Mouse (Mus musculus) liver, embryonic 14.5 days (tissue): ENCODE measurements around the gene Paqr8. TPM values are rescaled to one million over a fixed set of nuclear protein-coding genes. Genes with fewer than 3 reads are reported as not detected.

Experiments
- ATAC-seq: fragments of 200-750 bp; cut with Nextera tagmentation; 2 replicates; pipeline ENCODE4 v1.8.0; 2017; ENCODE audit warnings: moderate number of reproducible peaks, mild to moderate bottlenecking, moderate library complexity; ENCODE audit not compliant: insufficient read depth
- DNase-seq, 3 experiments: peaks; one replicate each; pipeline ENCODE4 v3.0.0-alpha.2; 2012 to 2013; ENCODE audit warnings: low read depth in 3 of 3, low spot score in 3 of 3
- H3K27ac ChIP-seq: fragments of 300-500 bp; sonication (generic); 2 replicates; pipeline ENCODE4 v1.5.1; 2014; ENCODE audit warnings: moderate library complexity, mild to moderate bottlenecking, control low read depth, inconsistent platforms
- H3K27me3 ChIP-seq: fragments of 300-500 bp; sonication (generic); 2 replicates; pipeline ENCODE4 v1.6.1; 2014; ENCODE audit warnings: mild to moderate bottlenecking, low read length, moderate library complexity; ENCODE audit not compliant: control insufficient read depth, insufficient read depth
- H3K36me3 ChIP-seq: fragments of 300-500 bp; sonication (generic); replicated peaks from 2 replicates; pipeline ENCODE4 v1.6.1; 2014; ENCODE audit warnings: low read depth; ENCODE audit not compliant: control insufficient read depth, insufficient read depth
- H3K4me1 ChIP-seq, 2 experiments: fragments of 200-500 bp in 1 of 2; fragments of 300-500 bp in 1 of 2; sonication (generic) in 1 of 2; replicated peaks; 2 replicates each; pipeline ENCODE4 v1.6.1; 2012 to 2014; ENCODE audit warnings: antibody characterized with exemption in 1 of 2, inconsistent platforms in 1 of 2, low read length in 1 of 2; ENCODE audit not compliant: control insufficient read depth in 2 of 2, insufficient read depth in 2 of 2
- H3K4me2 ChIP-seq: fragments of 300-500 bp; sonication (generic); 2 replicates; pipeline ENCODE4 v1.6.1; 2014; ENCODE audit warnings: low read depth, mild to moderate bottlenecking, control low read depth, moderate library complexity
- H3K4me3 ChIP-seq, 2 experiments: fragments of 200-500 bp in 1 of 2; fragments of 300-500 bp in 1 of 2; sonication (generic) in 1 of 2; 2 replicates each; pipeline ENCODE4 v1.5.1; 2012 to 2014; ENCODE audit warnings: low read depth in 2 of 2, low read length in 2 of 2, mild to moderate bottlenecking in 2 of 2, control low read depth in 1 of 2, inconsistent platforms in 1 of 2, moderate library complexity in 1 of 2; ENCODE audit not compliant: insufficient read depth in 1 of 2
- H3K9ac ChIP-seq: fragments of 300-500 bp; sonication (generic); replicated peaks from 2 replicates; pipeline ENCODE4 v1.6.1; 2014; ENCODE audit warnings: mild to moderate bottlenecking, control low read depth, moderate library complexity
- H3K9me3 ChIP-seq: fragments of 300-500 bp; sonication (generic); 2 replicates; pipeline ENCODE4 v1.6.1; 2016; ENCODE audit warnings: low read length, mixed read lengths; ENCODE audit not compliant: control insufficient read depth
- CTCF ChIP-seq: IDR thresholded peaks from 2 replicates; pipeline ENCODE4 v1.5.1; 2016; ENCODE audit warnings: antibody characterized with exemption, low read depth, control low read depth
- EP300 ChIP-seq: IDR thresholded peaks from 2 replicates; pipeline ENCODE4 v1.6.1; 2016; ENCODE audit warnings: antibody characterized with exemption, low read depth
- WGBS: fragments of 180-500 bp; shearing (Covaris S2); extraction: QIAGEN DNeasy Blood & Tissue Kit; methylation state at CpG from one replicate; pipeline ENCODE4 v1.1.7; 2014; ENCODE audit not compliant: insufficient replicate concordance; 5-methylcytosine and 5-hydroxymethylcytosine counted together
- polyA plus RNA-seq, 2 experiments: library from polyadenylated mRNA; depleted of rRNA in 1 of 2; stranded (reverse) in 1 of 2; unstranded in 1 of 2; fragments of >200 nt; fragmentation: Nextera tagmentation in 1 of 2; extraction: Ambion mirVana in 1 of 2; gene quantifications; 2 replicates each; pipeline versions ENCODE4 v1.2.1 to v1.2.3; 2012 to 2014

The Paqr8 gene
- polyA plus RNA-seq, 2 experiments = 0.16 to 0.29 TPM

DNA sequence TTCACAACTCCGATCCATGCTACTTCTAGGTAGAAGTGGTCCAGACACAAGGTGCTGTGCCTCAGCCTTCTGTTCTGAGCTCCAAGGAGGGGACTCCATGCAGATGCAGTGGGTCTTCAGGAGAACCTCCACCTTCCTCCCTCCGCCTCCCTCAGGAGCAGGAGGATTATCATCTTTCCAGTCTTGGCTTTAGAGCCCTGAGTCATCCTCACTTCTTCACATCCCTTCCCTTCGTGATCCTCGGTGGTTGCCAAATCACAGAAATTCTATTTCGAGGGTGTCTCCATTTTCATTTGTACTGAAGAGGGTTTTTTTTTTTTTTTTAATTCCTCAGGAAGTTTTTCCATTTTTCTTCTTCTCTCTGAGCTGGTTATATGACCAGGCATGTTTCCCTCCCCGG is 16.3 kb upstream of the Paqr8 start:
- Histone ChIP-seq H3K4me3 (no peak overlapping the region), H3K4me2 (no peak overlapping the region), H3K27me3 (no peaks in the 10 kb centered on the region), H3K36me3 (no peaks in the 10 kb centered on the region), H3K9ac (no peak overlapping the region), H3K4me1 (no peaks in the 10 kb centered on the region), H3K9me3 (no peaks in the 10 kb centered on the region), H3K27ac (no peak overlapping the region)
- TF ChIP-seq CTCF (no peak), EP300 (no peak)
- DNase-seq (no peak), ATAC-seq (no peak)
- WGBS = 67% methylated on average over 6 of the region's 6 CpGs

DNA sequence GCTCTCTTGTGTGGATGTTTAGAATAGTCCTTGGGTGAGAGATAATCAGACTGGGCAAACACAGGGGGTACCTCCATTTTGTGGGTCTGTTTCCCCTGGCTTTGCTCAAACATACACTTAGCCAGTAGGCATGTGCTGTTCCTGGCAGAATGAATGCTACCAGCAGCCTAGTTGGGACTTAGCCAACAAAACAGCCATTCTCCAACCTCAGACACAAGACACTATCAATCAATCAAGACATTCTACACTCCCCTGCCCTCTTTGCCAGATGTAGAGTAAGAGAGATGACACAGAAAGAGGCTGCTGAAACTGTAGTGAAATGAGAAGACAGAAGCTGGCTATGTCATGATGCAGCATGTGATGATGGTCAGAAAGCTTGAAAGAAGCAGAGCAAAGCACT is 13.1 kb upstream of the Paqr8 start:
- TF ChIP-seq CTCF = no peak
- TF ChIP-seq EP300 = no peak
- Histone ChIP-seq H3K4me1 (no peaks in the 10 kb centered on the region), H3K36me3 (no peaks in the 10 kb centered on the region), H3K4me3 (no peak overlapping the region), H3K9ac (no peak overlapping the region), H3K9me3 (no peaks in the 10 kb centered on the region), H3K4me2 (no peak overlapping the region), H3K27ac (no peak overlapping the region), H3K27me3 (no peaks in the 10 kb centered on the region)
- ATAC-seq (no peak), DNase-seq (no peak)

DNA sequence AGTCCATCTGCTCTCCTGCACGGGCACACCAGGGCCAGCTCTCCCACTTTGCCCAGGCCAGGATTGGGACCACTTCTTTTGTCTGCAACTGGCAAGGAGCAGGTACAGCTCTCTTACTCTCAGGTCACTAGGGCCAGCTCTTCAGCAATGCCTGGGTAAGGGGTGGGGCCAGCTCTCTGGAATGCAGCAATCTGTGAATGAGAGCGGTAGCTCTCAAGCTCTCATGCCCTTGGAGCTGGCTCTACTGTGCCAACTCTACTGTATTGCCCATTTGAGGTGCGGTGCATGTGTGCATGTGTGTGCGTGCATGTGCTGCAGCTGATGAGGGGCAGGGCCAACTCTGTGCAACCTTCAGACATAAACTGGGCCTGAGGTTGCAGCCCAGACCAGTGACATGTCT is 11.0 kb upstream of the Paqr8 start:
- Histone ChIP-seq H3K4me2 (no peak overlapping the region), H3K4me1 (no peaks in the 10 kb centered on the region), H3K9ac (no peak overlapping the region), H3K9me3 (no peaks in the 10 kb centered on the region), H3K27ac (no peak overlapping the region), H3K27me3 (no peaks in the 10 kb centered on the region), H3K4me3 (no peak overlapping the region), H3K36me3 (no peaks in the 10 kb centered on the region)
- TF ChIP-seq CTCF = no peak
- TF ChIP-seq EP300 = no peak
- DNase-seq (no peak), ATAC-seq (no peak)
- WGBS = 75% methylated on average over 4 of the region's 4 CpGs

DNA sequence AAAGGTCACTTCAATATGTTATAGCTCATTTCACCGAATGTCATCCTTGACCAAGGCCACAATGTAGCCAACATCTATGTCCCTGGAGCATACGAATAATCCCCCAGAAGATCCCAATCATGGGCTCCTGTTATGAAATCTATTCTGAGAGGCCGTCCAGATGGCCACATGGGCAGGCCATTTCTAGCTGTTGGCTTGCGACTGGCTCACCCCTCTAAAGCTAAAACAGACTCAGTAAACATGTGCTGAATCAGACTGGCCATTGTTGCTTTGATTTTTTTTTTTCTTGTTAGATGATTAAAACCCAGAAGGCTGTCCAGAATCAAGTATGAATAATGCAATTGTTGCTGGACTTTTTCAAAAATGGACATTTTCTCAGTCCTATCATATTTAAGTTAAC is 7.3 kb upstream of the Paqr8 start:
- Histone ChIP-seq H3K4me3 (no peak overlapping the region), H3K36me3 (no peaks in the 10 kb centered on the region), H3K27ac (no peak overlapping the region), H3K9me3 (no peaks in the 10 kb centered on the region), H3K27me3 (no peaks in the 10 kb centered on the region), H3K4me1 (no peaks in the 10 kb centered on the region), H3K9ac (no peak overlapping the region), H3K4me2 (no peak overlapping the region)
- no peak for ATAC-seq
- 65% methylated on average over 4 of the region's 4 CpGs for WGBS
- no peak for DNase-seq
- TF ChIP-seq EP300 (no peak), CTCF (no peak)

DNA sequence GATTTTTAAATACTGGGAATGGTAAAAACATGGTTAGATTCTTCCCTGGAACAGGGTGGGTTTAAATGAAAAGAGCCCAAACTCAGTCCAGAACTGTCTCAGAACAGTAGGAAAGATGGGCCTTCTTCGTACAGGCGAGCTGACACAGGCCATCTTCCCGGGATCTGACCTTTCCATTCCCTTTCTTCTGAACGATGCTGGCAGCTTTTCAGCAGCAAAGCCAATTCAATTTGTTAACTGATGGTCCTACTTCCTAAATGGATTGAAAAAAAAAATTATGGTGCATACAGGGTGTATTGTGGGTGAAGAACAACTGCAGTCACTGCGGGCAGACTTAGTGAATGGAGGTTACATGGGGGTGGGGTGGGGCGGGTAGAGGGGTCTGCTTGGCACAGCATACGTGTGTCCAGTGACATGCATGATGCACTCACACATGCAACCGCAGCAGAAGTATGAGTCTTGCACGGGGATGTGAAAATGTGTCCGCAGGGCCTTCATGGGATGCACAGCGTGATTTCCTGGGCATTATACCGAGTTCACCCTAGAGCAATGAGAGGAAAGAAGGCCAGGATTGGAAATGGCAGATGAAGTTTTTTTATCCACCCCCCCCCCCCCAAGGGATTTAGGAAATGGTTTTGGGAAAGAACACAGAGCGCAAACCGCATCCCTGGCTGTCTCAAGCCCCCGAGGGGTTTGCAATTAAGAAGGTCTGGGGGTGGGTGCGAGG is 566 bp upstream of the Paqr8 start:
- Histone ChIP-seq H3K27ac (no peak overlapping the region), H3K4me1 (peaks cover 0 to 4% of the 10 kb centered on the region in 2 experiments; a peak in 1 of 4 replicates), H3K27me3 (peaks cover 6% of the 10 kb centered on the region), H3K9ac (no peak overlapping the region), H3K4me3 (peak overlapping the region; percentile 35 to 55), H3K9me3 (no peaks in the 10 kb centered on the region), H3K4me2 (peak overlapping the region; percentile 80), H3K36me3 (no peaks in the 10 kb centered on the region)
- DNase-seq (no peak), ATAC-seq (no peak)
- TF ChIP-seq CTCF = no peak
- TF ChIP-seq EP300 = no peak
- WGBS = 26% methylated on average over 16 of the region's 16 CpGs
